18 mouse cellular contexts compared by ENCODE assay signal in the genomic region with DNA sequence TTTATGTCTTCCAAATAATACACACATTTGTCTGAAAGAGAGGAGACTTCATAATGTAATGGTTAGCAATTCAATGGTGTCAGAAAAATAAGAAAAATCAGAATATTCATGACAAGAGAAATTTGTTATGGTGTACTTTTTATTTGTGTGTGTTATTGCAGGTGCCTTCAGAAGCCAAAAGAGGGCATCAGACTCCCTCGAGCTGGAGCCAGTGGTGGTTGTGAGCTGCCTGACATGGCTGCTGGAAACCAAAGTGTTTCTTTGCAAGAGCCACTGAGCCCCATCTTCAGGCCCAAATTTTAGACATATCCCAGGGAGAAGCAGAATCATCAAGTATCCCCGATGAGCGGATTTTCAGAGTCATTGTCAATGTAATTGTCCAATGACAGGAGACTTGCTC.
DNase-seq lines count a peak whose midpoint lies in the region; ATAC-seq and TF ChIP-seq lines count a peak whose summit lies in the region.
"Had no signal": no experiment of that assay in that cellular context is flagged by ENCODE, and none has a peak within 500 bp of the region (broad histone marks: within the 10 kb centered on the region; RNA-seq: fewer than 3 reads in every experiment).

No protein-coding gene starts in this region.

- no peaks in the 10 kb centered on the region for H3K9me3 ChIP-seq in intestine, postnatal 0 days (ENCODE audit: control insufficient read depth)
- H3K9me3 ChIP-seq in intestine, embryonic 15.5 days = no peaks in the 10 kb centered on the region
- no peaks in the 10 kb centered on the region for H3K9me3 ChIP-seq in midbrain, postnatal 0 days (ENCODE audit: low read length)
- peaks cover 3% of the 10 kb centered on the region; the same call in 1 of the 2 replicates for H3K9me3 ChIP-seq in midbrain, embryonic 16.5 days (replicated peaks; ENCODE audit: control insufficient read depth, low read length, poor library complexity, severe bottlenecking)
- no peaks in the 10 kb centered on the region for H3K9me3 ChIP-seq in stomach, postnatal 0 days (ENCODE audit: control insufficient read depth, low read length)
- H3K9me3 ChIP-seq: embryonic facial prominence, embryonic 13.5 days; forebrain, embryonic 13.5 days; stomach, embryonic 15.5 days had no signal

- H3K4me1 ChIP-seq in intestine, postnatal 0 days (replicated peaks; ENCODE audit: control insufficient read depth, insufficient read depth, low read length) = no peaks in the 10 kb centered on the region
- H3K4me1 ChIP-seq in intestine, embryonic 15.5 days (replicated peaks) = no peaks in the 10 kb centered on the region
- no peaks in the 10 kb centered on the region for H3K4me1 ChIP-seq in midbrain, postnatal 0 days (ENCODE audit: insufficient read depth, low read length)
- no peaks in the 10 kb centered on the region for H3K4me1 ChIP-seq in midbrain, embryonic 16.5 days (ENCODE audit: control insufficient read depth, insufficient read depth, low read length)
- no peaks in the 10 kb centered on the region for H3K4me1 ChIP-seq in stomach, postnatal 0 days (replicated peaks; ENCODE audit: control insufficient read depth, insufficient read depth)
- H3K4me1 ChIP-seq: embryonic facial prominence, embryonic 13.5 days; forebrain, embryonic 13.5 days; stomach, embryonic 15.5 days had no signal

- no peak overlapping the region for H3K4me2 ChIP-seq in intestine, postnatal 0 days (replicated peaks; ENCODE audit: low read depth)
- no peak overlapping the region for H3K4me2 ChIP-seq in intestine, embryonic 15.5 days (replicated peaks)
- no peak overlapping the region for H3K4me2 ChIP-seq in midbrain, postnatal 0 days (ENCODE audit: low read depth, low read length, poor library complexity, severe bottlenecking)
- no peak overlapping the region for H3K4me2 ChIP-seq in midbrain, embryonic 16.5 days (ENCODE audit: low read length)
- H3K4me2 ChIP-seq in stomach, postnatal 0 days (replicated peaks; ENCODE audit: low read depth) = no peak overlapping the region
- H3K4me2 ChIP-seq: embryonic facial prominence, embryonic 13.5 days; forebrain, embryonic 13.5 days; stomach, embryonic 15.5 days had no signal

- no peak overlapping the region for H3K4me3 ChIP-seq in intestine, postnatal 0 days (ENCODE audit: low read depth, low read length)
- H3K4me3 ChIP-seq in intestine, embryonic 15.5 days (replicated peaks) = no peak overlapping the region
- no peak overlapping the region for H3K4me3 ChIP-seq in midbrain, postnatal 0 days (ENCODE audit: low read depth, low read length)
- no peak overlapping the region for H3K4me3 ChIP-seq in midbrain, embryonic 16.5 days (ENCODE audit: low read depth, low read length)
- H3K4me3 ChIP-seq in stomach, postnatal 0 days (ENCODE audit: low read depth, low read length) = no peak overlapping the region
- H3K4me3 ChIP-seq: embryonic facial prominence, embryonic 13.5 days; forebrain, embryonic 13.5 days; stomach, embryonic 15.5 days had no signal

- WGBS in intestine, postnatal 0 days = 86% methylated on average over 3 of the region's 3 CpGs
- WGBS in intestine, embryonic 15.5 days = 81% methylated on average over 3 of the region's 3 CpGs
- 76% methylated on average over 3 of the region's 3 CpGs for WGBS in midbrain, postnatal 0 days
- 76% methylated on average over 3 of the region's 3 CpGs for WGBS in midbrain, embryonic 16.5 days
- 82% methylated on average over 3 of the region's 3 CpGs for WGBS in stomach, postnatal 0 days

- ATAC-seq in intestine, postnatal 0 days = no peak
- ATAC-seq in intestine, embryonic 15.5 days = no peak
- no peak for ATAC-seq in midbrain, postnatal 0 days (ENCODE audit: low FRiP score)
- ATAC-seq in midbrain, embryonic 16.5 days = no peak
- ATAC-seq in stomach, postnatal 0 days (ENCODE audit: low FRiP score, low TSS enrichment) = no peak
- ATAC-seq: forebrain, embryonic 13.5 days had no signal

- DNase-seq in adrenal gland, postnatal 25 days = peak; percentile 9
- DNase-seq in adrenal gland, adult 8-10 months = no peak
- DNase-seq in midbrain, postnatal 0 days (ENCODE audit: low spot score) = no peak
- no peak for DNase-seq in stomach, postnatal 0 days (ENCODE audit: low spot score)
- DNase-seq in layer of hippocampus, postnatal 36 days = no peak
- DNase-seq: adrenal gland, postnatal 14 days; cerebellum, adult 11 months; gastrocnemius, postnatal 36 days; heart, postnatal 10 days; left cerebral cortex, postnatal 4 days; right cerebral cortex, postnatal 25 days had no signal

- peak; percentile 62 for TF ChIP-seq CTCF in intestine, postnatal 0 days (IDR thresholded peaks at IDR 0.05; ENCODE audit: low read depth)
- TF ChIP-seq CTCF in midbrain, postnatal 0 days (IDR thresholded peaks at IDR 0.05) = peak; percentile 24; the same call in 1 of the 2 replicates
- TF ChIP-seq CTCF in stomach, postnatal 0 days (IDR thresholded peaks at IDR 0.05; ENCODE audit: low read depth) = peak; percentile 56

- no peak overlapping the region for H3K9ac ChIP-seq in intestine, postnatal 0 days (ENCODE audit: low read depth, low read length)
- no peak overlapping the region for H3K9ac ChIP-seq in intestine, embryonic 15.5 days
- no peak overlapping the region for H3K9ac ChIP-seq in midbrain, postnatal 0 days (replicated peaks; ENCODE audit: low read length, poor library complexity, severe bottlenecking)
- H3K9ac ChIP-seq in midbrain, embryonic 16.5 days (ENCODE audit: low read depth, low read length) = no peak overlapping the region
- no peak overlapping the region for H3K9ac ChIP-seq in stomach, postnatal 0 days (ENCODE audit: low read length)
- H3K9ac ChIP-seq: embryonic facial prominence, embryonic 13.5 days; forebrain, embryonic 13.5 days; stomach, embryonic 15.5 days had no signal

- no peak for TF ChIP-seq EP300 in stomach, postnatal 0 days (optimal IDR thresholded peaks at IDR 0.05)

- H3K27ac ChIP-seq in intestine, postnatal 0 days (ENCODE audit: low read depth, low read length) = no peak overlapping the region
- H3K27ac ChIP-seq in intestine, embryonic 15.5 days = no peak overlapping the region
- no peak overlapping the region for H3K27ac ChIP-seq in midbrain, postnatal 0 days (ENCODE audit: low read depth, low read length)
- H3K27ac ChIP-seq in midbrain, embryonic 16.5 days (ENCODE audit: low read length) = no peak overlapping the region
- H3K27ac ChIP-seq in stomach, postnatal 0 days (replicated peaks) = no peak overlapping the region
- H3K27ac ChIP-seq: embryonic facial prominence, embryonic 13.5 days; forebrain, embryonic 13.5 days; macrophage; stomach, embryonic 15.5 days had no signal

- H3K36me3 ChIP-seq in intestine, postnatal 0 days (ENCODE audit: control insufficient read depth, insufficient read depth) = no peaks in the 10 kb centered on the region
- no peaks in the 10 kb centered on the region for H3K36me3 ChIP-seq in intestine, embryonic 15.5 days
- H3K36me3 ChIP-seq in midbrain, postnatal 0 days (ENCODE audit: insufficient read depth, low read length) = no peaks in the 10 kb centered on the region
- no peaks in the 10 kb centered on the region for H3K36me3 ChIP-seq in midbrain, embryonic 16.5 days (ENCODE audit: control insufficient read depth, insufficient read depth, low read length)
- H3K36me3 ChIP-seq in stomach, postnatal 0 days (ENCODE audit: control insufficient read depth, insufficient read depth, low read length) = no peaks in the 10 kb centered on the region
- H3K36me3 ChIP-seq: embryonic facial prominence, embryonic 13.5 days; stomach, embryonic 15.5 days had no signal

- H3K27me3 ChIP-seq in intestine, postnatal 0 days (replicated peaks; ENCODE audit: control insufficient read depth, insufficient read depth, low read length) = no peaks in the 10 kb centered on the region
- no peaks in the 10 kb centered on the region for H3K27me3 ChIP-seq in intestine, embryonic 15.5 days (replicated peaks)
- H3K27me3 ChIP-seq in midbrain, postnatal 0 days (ENCODE audit: insufficient read depth, low read length) = no peaks in the 10 kb centered on the region
- H3K27me3 ChIP-seq in midbrain, embryonic 16.5 days (ENCODE audit: control insufficient read depth, insufficient read depth, low read depth, low read length) = no peaks in the 10 kb centered on the region
- no peaks in the 10 kb centered on the region for H3K27me3 ChIP-seq in stomach, postnatal 0 days (ENCODE audit: control insufficient read depth, insufficient read depth, low read length)
- H3K27me3 ChIP-seq: embryonic facial prominence, embryonic 13.5 days; forebrain, embryonic 13.5 days; stomach, embryonic 15.5 days had no signal
